Mouse (Mus musculus) yolk sac, embryonic 10.5 days (tissue): ENCODE data around the gene Gpd1l.
"Not testable (repeated sequence)": the region's sequence is repeated elsewhere in the genome, so short reads cannot be mapped to it uniquely, and the experiment has no call there.

Experiments used
- DNase-seq: peaks from one replicate; pipeline ENCODE4 v3.0.0-alpha.2; 2017; ENCODE audit warnings: low spot score

Gpd1l gene

GRCm38 (mm10) chr9:114933723-114934171 is at the start of gene Gpd1l:
Gene Gpd1l, minus strand, starts transcription at chr9:114933987.
- DNase-seq = peak; percentile 98

DNA sequence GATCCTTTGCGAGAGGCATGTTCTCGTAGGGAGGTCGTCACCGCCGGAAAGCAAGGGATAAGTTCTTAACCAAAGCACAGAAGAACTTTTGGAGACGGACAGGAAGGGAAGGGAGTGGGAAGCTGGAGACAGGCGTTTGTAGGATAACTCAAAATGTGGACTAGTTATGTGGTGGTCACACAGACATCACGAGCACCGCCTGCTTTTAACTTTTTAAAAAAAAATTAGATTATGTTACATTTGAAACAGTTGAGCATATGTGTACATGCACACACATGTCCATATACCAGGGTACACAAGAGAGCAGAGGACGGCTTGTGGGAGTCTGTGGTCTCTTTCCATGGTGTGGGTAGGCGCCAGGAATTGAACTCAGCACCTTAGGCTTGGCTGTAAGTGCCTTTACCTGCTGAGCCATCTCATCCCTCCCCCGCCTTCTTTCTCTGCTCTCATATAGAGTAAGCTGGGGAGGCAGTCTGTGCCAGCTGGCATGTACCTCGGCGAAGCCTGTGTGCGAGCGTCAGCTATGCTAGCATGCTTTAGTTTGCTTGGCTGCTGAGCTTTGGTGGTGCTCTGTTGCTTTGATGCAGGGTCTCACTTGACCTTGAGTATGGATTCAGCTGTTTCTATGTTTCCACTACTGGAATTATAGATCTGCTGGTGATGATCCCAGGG is 49.0 kb upstream of the Gpd1l start, which contains the start of gene Rps27rt:
TSS of gene Rps27rt (minus strand) at position 51 of the 672 bp plus-strand sequence.
- DNase-seq = no peak

GRCm38 (mm10) chr9:114979969-114980368 is 46.2 kb upstream of the Gpd1l start:
- no peak for DNase-seq

DNA sequence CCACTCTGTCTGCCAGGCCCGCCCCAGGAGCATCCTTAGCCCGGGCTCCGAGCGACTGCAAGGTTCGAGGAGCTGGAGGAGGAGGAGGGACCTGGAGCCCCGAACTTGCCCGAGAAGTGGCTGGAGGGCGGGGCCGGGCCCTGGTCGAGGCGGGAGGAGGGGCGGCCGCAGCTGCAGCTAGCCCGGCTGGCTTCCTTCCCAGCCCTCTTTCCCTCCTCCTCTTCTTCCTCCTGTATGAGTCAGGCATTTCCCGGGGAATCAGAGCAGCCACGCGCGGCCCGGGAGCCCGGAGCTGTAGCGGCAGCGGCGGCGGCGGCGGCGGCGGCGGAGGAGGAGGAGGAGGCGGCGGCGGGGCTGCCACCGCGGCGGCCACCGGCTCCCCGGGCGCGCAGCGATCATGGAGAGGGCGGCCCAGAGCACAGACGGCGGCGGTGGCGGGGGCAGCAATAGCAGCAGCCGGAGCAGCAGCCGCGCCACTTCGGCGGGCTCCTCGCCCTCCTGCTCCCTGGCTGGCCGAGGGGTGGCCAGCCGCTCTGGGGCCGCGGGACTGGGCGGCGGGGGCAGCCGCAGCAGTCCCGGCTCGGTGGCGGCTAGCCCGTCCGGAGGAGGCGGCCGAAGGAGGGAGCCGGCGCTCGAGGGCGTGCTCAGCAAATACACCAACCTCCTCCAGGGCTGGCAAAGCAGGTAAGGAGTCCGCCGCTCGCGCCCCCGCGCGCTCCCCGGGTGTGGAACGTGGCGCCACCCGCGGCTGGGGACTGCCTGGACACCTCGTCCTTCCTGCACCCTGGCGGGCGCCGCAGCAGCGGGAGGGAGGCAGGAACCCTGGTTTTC is 44.7 kb upstream of the Gpd1l start, which contains the start of gene Osbpl10:
TSS of gene Osbpl10 (plus strand) at position 289 of the 831 bp plus-strand sequence.
- DNase-seq = peak; percentile 84

GRCm38 (mm10) chr9:114977461-114978280 is 43.9 kb upstream of the Gpd1l start:
- peak; percentile 70 for DNase-seq

GRCm38 (mm10) chr9:114966286-114966685 is 32.5 kb upstream of the Gpd1l start:
- DNase-seq = not testable (repeated sequence)

- no peak for DNase-seq
These were observed 30.3 kb upstream of the Gpd1l start for GRCm38 (mm10) chr9:114964093-114964492.

- DNase-seq = no peak
These were observed 27.1 kb upstream of the Gpd1l start for GRCm38 (mm10) chr9:114960844-114961243.

- DNase-seq = no peak
These were observed 26.4 kb upstream of the Gpd1l start for GRCm38 (mm10) chr9:114960043-114960789.

GRCm38 (mm10) chr9:114956945-114957344 is 23.2 kb upstream of the Gpd1l start:
- DNase-seq = peak; percentile 23

- DNase-seq = no peak
These were observed 21.6 kb upstream of the Gpd1l start for GRCm38 (mm10) chr9:114955340-114955739.

DNA sequence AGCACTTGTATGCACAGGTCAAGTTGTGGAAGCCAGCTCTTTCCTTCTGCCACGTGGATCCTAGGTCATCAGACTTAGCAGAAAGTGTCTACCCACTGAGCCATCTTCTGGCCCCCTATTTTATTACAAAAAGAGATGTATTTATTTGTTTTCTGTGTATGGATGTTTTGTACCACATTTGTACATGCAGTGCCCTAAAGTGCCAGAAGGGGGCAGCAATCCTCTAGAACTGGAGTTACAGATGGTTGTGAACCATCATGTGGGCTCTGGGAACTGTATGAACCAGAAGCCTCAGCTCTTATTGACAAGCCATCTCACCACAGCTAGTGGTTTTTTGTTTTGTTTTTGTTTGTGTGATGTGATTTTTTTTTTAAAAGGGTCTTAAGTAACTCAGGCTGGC is 19.1 kb upstream of the Gpd1l start:
- DNase-seq = no peak

DNA sequence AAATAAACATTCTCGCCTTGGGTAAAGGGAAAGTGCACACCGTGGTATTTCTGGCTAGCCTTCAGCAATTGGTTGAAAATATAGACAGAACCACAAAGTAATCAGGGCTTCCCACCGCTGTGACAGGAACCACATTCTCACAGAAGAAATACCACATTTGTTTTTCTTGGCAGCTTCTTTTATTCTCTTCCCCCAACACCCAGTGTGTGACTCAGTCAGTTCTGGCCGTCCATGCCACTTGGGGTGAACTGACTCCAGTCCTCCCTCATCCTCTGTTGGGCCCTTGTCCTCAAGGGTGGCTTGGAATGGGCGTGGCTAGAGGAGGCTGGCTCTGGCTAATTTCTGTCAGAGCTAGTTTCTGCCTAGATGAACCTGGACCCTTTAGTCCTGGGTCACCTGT is 14.6 kb upstream of the Gpd1l start:
- no peak for DNase-seq

DNA sequence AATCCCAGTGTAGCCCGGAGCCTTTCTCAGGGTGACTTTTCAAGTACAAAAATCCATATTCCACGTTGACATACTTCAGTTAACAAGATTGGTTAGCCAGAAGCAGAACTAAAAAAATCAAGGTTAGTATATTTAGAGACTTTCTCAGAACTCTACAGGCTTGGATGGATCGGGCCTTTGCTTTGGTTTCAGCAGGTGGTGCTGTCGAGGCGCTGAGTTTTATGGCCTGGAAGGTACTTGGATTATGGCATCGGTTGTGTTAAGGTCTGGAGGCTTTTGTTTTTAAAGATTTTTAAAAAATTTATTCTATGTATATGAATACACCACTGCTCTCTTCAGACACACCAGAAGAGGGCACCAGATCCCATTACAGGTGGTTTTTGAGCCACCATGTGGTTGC is 11.8 kb upstream of the Gpd1l start:
- no peak for DNase-seq

GRCm38 (mm10) chr9:114944642-114945041 is 10.9 kb upstream of the Gpd1l start:
- DNase-seq = no peak

DNA sequence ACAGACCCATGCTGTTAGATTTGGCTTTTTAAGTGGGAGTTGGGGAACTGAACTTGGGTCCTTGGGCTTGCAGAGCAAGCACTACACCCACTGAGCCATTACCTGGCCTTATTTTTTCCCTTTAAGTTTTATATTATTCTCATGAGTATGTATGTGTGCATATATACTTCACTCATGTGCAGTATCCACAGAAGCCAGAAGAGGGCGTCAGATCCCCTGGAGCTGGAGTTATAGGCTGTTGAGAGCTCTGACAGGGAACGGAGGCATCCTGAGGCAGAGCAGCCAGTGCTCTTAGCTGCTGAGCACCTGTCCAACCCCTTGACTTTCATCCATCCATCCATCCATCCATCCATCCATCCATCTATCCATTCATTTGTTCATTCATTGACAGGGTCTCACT is 2.9 kb upstream of the Gpd1l start:
- DNase-seq = no peak

GRCm38 (mm10) chr9:114935321-114935720 is 1.5 kb upstream of the Gpd1l start:
- no peak for DNase-seq

- DNase-seq = no peak
These were observed 444 bp upstream of the Gpd1l start for GRCm38 (mm10) chr9:114934231-114934630.

DNA sequence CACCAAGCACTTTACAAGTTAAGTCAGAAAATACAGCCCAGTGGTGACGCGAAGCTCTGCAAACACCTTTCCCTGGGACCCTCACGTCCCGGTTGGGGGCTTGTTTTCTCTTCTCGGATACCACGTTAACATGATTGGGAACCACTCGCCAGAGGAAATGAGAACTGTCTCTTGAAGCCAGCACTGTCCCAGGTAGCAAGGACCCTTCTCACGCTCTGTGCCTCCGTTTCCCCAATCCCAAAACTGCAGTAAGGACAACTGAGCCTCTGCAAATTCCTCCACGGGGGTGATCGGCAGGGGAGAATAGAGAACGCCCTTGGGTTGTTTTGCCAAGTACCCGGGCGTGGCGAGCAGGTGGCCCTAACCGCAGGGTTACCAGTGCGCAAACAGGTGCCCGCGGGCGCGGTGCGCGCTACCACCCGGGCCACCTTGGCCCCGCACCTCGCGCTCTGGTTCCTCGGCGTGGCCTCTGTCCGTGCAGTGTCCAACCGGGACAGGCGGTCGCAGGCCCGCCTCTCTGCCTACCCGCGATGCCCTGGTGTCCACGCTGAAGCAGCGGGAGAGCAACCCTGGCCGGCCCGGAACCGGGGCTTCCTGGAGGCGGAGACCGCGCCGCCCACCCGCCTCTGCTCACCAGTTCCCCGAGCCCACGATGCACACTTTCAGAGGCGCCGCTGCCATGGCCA is 607 bp downstream of the Gpd1l start:
- DNase-seq = no peak

DNA sequence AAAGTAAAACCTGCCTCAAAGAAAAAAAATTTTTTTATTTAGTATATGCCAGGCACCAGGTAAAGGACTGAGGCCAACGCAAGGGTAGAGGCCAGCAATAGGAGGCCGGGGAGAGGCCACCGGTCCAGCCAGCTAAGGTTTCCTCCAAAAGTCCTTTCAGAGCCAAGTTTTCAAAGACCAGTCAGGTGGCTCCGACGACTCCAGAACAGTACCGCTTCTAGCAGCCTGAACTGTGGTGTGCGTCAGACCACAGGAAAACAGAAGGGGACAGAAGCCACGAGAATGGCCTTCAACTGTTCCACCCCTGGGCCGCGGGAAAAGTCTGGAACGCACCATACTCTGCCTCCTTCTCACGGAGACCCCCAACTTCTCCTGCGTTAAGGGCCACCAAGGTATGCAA is 1.2 kb downstream of the Gpd1l start:
- DNase-seq = no peak
